Mouse (Mus musculus): ENCODE data around the gene Stat3. TPM values are rescaled to one million over a fixed set of nuclear protein-coding genes. Genes with fewer than 3 reads are reported as not detected.

The Stat3 gene
- total RNA-seq, 4 experiments from 2014 or later: 42.9 to 75.3 (median 52.9) TPM

Other genes with a start within 250 kb of the Stat3 start
- gene Zfp385c, start 247.1 kb downstream of the Stat3 start, total RNA-seq (2022): under 1 TPM in 3 of 4 experiments, not detected in 1; 0.16 to 0.41 (median 0.18) TPM
- gene Dhx58, start 235.3 kb downstream of the Stat3 start, total RNA-seq (2022): 1 to 10 TPM; 2.7 to 5.3 (median 3.4) TPM
- 10 to 100 TPM; 50.9 to 62.0 (median 58.0) TPM for gene Kat2a, start 227.1 kb downstream of the Stat3 start, total RNA-seq (2022)
- not detected for gene Hspb9, start 225.7 kb downstream of the Stat3 start, total RNA-seq (2022)
- 100 to 1,000 TPM; 134 to 163 (median 148) TPM for gene Rab5c, start 201.3 kb downstream of the Stat3 start, total RNA-seq (2022)
- gene Kcnh4, start 179.6 kb downstream of the Stat3 start, total RNA-seq (2022): 1 to 10 TPM; 2.3 to 3.4 (median 2.7) TPM
- gene Hcrt, start 176.6 kb downstream of the Stat3 start, total RNA-seq (2022): not detected
- 1 to 10 TPM; 6.2 to 7.7 (median 6.9) TPM for gene Ghdc, start 168.6 kb downstream of the Stat3 start, total RNA-seq (2022)
- 10 to 100 TPM; 13.3 to 18.4 (median 15.6) TPM for gene Stat5b, start 88.8 kb downstream of the Stat3 start, total RNA-seq (2022)
- 1 to 10 TPM; 2.5 to 3.8 (median 2.8) TPM for gene Stat5a, start 80.2 kb downstream of the Stat3 start, total RNA-seq (2022)
- gene Cavin1, start 31.3 kb upstream of the Stat3 start, total RNA-seq (2022): 10 to 100 TPM; 15.4 to 22.1 (median 18.9) TPM
- 100 to 1,000 TPM; 402 to 498 (median 457) TPM for gene Atp6v0a1, start 69.9 kb upstream of the Stat3 start, total RNA-seq (2022)
- gene Naglu, start 130.5 kb upstream of the Stat3 start, total RNA-seq (2022): 10 to 100 TPM in 2 of 4 experiments, 1 to 10 TPM in 2; 7.3 to 22.9 (median 15.2) TPM
- gene Hsd17b1, start 138.9 kb upstream of the Stat3 start, total RNA-seq (2022): 1 to 10 TPM in 3 of 4 experiments, under 1 TPM in 1; 0.83 to 1.4 (median 1.2) TPM
- gene Coasy, start 143.0 kb upstream of the Stat3 start, total RNA-seq (2022): 10 to 100 TPM; 24.5 to 29.1 (median 27.6) TPM
- 10 to 100 TPM; 36.2 to 41.6 (median 39.6) TPM for gene Mlx, start 147.7 kb upstream of the Stat3 start, total RNA-seq (2022)
- gene Psmc3ip, start 155.9 kb upstream of the Stat3 start, total RNA-seq (2022): 1 to 10 TPM; 2.5 to 5.4 (median 3.9) TPM
- gene Retreg3, start 180.4 kb upstream of the Stat3 start, total RNA-seq (2022): 10 to 100 TPM; 51.3 to 53.1 (median 52.4) TPM
- 10 to 100 TPM; 39.8 to 43.9 (median 43.3) TPM for gene Tubg1, start 180.4 kb upstream of the Stat3 start, total RNA-seq (2022)
- gene Tubg2, start 216.4 kb upstream of the Stat3 start, total RNA-seq (2022): 10 to 100 TPM; 32.9 to 43.5 (median 38.2) TPM
- gene Cntnap1, start 231.0 kb upstream of the Stat3 start, total RNA-seq (2022): 100 to 1,000 TPM; 157 to 185 (median 168) TPM
- gene Plekhh3, start 231.8 kb upstream of the Stat3 start, total RNA-seq (2022): 10 to 100 TPM; 13.6 to 16.9 (median 15.6) TPM
- under 1 TPM; 0.31 to 0.50 (median 0.35) TPM for gene Ccr10, start 235.9 kb upstream of the Stat3 start, total RNA-seq (2022)

Data from layer of hippocampus, adult 8-10 months (tissue).